Mouse (Mus musculus) liver (tissue): ENCODE results near the gene Pts.

ENCODE experiments used
- DNase-seq: peaks from one replicate; pipeline ENCODE4 v3.0.0-alpha.2; 2020; ENCODE audit warnings: mixed read lengths

Gene Pts

DNA sequence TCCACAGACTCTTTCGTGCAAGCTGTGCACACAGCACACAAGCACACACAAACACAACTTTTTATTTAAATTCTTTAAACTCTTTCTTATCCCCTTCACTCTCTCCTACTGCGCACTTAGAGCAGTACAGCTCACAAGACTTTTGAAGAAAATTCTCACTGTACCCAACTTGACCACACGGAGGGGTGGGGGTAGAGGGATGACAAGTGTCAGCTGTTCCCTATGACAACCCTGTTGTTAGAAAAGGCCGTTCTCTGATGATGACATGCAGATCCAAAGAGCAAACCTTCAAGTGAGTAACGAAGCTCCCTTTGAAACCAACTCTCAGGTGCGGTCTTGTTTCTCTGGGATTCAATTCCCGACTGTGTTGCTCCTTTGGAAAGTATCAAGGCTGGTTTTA is 664 bp downstream of the Pts start:
- no peak for DNase-seq

GRCm38 (mm10) chr9:50525585-50525984 is 2.9 kb downstream of the Pts start:
- DNase-seq = no peak

DNA sequence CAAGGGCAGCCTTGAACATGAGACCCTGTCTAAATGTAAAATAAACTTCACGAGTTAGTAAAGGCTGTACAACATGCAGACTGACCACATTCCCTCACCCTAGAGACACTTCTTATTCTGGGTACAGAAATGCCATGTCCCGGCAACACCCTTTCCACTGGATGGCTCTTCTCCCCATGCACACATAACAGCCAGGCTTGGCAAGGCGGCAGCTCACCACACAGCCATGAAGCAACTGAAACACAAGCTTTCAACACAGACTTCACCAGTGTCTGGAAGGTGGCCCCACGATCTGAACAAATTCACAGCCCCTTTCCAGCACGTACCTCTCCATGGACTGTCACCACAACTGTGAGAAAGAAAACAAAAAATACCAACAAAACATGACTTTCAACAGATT is 3.6 kb downstream of the Pts start:
- DNase-seq = no peak

DNA sequence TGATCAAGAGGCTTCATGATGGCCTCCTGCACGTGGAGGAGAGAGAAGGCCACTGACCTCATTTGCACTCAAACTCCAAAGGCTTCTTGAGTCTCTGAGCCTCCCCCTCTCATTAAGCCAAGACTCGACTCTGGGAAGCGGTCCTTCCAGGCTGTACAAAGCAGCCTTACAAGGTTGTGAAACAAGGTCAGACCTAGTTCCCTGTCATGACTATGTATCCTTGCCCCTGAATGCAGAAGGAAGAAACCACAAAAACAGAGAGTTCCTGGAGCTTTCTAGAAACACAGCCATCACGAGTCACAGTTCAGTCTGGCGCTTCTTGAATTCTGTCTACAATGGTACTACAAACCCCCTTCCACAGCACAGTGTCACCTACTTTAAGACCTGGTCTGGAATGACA is 6.0 kb downstream of the Pts start:
- DNase-seq = no peak

DNA sequence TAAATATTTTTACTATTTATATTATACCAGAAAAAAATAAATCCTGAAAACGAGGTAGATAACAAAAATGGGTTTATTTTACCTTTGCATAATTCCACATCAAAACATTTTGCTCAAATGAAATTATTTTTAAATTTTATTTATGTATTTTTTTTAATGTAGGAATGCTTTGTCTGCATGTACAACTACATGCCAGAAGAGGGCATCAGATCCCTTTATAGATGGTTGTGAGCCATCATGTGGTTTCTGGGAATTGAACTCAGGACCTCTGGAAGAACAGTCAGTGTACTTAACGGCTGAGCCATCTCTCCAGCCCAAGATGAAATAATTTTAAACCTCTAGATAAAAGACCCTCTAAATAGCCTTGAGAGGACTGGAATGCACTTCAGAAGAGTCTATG is 7.0 kb downstream of the Pts start:
- DNase-seq = no peak

DNA sequence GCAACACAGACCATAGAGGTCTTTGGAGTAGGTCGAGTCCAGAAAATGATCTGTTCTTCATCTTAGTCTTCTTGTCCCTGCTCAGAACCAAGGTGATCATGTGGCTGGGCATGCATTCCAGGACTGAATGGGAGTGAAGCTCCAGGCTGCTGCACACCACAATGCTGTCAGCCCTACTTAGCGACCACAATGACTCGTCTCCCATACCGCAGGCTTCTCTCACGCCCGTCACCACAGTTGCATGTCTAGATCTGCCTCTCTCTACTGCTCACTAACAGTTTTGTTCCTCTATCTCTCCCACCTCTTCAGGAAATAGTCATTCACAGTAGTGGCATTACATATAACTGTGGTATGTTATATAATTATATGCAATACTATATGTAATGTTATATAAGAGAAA is 7.8 kb downstream of the Pts start:
- no peak for DNase-seq

- no peak for DNase-seq
These were observed 9.7 kb downstream of the Pts start for GRCm38 (mm10) chr9:50518781-50519180.

DNA sequence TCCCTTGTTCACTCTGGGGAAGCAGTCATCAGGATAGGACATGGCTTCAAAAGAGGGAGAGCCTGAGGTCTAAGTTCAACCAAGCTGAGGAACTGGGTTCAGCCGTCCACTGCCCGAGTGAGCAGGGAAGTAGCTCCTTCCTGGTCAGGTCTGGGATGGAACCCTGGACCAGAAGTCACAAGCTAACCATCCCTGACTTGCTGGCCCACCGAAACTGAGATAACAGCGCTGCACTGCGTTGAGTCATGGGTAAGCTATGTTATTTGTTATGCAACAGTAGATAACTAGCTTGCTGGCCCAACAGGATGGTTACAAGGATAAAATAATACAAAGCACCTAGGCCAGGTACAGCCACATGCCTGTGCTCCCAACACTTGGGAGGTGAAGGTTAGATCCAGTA is 13.1 kb downstream of the Pts start:
- no peak for DNase-seq

GRCm38 (mm10) chr9:50507570-50507969 is 21.0 kb downstream of the Pts start:
- no peak for DNase-seq

GRCm38 (mm10) chr9:50505405-50505804 is 23.1 kb downstream of the Pts start:
- no peak for DNase-seq

DNA sequence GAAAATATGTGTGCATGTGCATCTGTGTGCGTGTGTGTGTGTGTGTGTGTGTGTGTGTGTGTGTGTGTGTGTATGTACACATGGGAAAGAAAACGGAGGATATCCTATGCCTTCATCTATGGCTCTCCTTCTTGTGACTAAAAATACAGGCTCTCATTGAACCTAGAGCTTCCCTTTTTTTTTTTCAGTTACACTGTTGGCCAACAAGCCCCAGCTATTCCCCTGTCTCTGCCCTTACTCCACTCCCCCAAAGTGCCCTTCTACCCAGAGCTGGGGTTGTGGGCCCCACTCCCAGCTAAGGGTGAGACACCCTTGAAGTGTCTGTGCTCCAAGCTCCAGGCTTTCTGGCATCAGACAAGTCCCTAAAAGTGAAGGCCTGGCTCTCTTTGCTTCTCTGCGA is 25.6 kb downstream of the Pts start:
- DNase-seq = no peak

GRCm38 (mm10) chr9:50500974-50501501 is 27.5 kb downstream of the Pts start:
- peak; percentile 62 for DNase-seq

DNA sequence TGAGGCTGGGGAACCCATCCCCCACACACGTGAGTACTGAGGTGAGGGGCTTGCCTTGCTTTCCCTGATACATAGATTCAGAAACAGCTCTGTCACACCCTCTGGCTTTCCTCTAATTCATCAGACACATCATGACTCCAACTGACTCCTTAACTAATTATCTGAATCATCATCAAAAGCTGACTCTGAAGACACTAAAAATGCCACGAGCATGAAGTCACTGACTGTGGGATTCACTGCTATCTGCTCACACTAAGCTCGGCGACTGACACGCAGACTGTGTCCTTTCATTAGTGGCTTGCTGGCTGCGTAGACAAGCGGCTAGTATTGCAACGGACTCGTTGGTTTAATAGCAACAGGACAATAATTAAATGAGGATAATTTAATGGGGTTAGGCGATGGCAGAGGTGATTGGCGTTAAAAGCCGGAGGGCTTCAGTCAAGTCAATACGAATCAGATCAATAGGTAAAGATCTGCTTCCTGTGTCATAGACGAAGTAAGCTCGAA is 28.0 kb downstream of the Pts start:
- no peak for DNase-seq

DNA sequence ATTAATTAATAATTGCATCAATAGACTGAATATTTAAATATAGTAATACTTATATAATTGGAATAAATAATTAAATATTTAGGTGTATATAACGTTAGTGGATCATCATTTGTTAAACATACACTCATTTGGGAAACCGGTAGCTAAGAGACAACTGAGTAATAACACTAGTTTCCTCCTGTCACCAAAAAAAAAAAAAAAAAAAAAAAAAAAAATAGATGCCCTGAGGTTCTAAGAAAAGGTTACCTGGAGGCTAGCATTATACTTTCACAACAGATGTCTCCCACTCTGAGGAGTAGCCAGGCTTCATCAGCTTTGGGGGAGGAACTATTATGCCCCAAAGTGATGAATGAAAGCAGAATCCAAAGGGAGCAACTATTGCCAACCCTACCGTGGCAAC is 28.7 kb downstream of the Pts start:
- DNase-seq = no peak

DNA sequence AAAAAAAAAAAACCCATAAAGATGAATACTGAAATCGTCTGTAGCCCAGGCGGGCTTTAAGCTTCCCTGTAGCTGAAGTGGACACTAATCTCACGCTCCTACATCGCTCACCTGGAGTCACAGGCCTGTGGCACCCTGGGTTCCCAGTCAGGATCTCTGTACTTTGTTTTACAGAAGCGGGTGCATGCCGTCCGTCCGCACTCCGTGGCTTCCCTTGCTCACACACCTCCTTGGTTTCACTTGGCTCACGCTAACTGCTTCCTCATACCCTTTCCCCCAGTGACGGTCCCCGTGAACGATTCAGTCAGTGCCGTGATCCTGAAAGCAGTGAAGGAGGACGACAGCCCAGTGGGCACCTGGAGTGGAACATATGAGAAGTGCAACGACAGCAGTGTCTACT is 29.7 kb downstream of the Pts start:
- no peak for DNase-seq

DNA sequence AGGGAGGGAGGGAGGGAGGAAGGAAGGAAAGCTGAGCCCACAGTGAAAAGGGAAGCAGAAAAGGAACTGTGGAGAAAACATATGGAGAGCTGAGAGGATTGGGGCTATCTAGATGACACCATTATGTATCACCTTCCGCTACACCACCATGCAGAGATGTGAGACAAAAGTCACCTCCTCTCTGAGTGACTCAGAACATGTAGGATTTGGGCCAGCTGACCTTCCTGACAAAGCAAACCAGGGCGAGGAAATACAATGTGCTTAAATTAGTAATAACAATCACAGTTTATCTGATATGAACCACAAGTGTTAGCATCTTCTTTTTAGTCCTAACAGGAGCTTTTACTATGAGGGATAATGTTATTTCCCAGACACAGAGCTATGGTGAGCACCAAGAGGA is 31.0 kb downstream of the Pts start:
- DNase-seq = no peak

- DNase-seq = no peak
These were observed 31.4 kb downstream of the Pts start for GRCm38 (mm10) chr9:50497076-50497475.

DNA sequence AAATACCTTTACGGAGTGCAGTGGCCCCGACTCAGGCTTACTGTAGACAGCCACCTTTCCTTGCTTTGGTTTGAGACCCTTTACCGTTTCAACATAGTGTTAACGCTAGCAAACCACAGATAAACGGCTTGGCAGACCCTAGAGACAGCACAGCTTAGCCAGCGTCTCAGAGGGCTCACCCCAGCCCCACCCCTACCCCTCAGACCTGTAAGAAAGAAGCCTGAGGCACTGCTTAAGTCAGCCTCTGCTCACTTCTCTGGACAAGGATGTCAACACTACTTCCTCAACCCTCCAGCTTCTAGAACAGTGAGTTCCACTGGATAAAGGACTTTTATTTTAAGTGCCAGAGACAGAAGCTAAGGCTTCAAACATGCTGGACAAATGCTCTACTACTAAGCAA is 32.0 kb downstream of the Pts start:
- DNase-seq = no peak

GRCm38 (mm10) chr9:50496151-50496505 is 32.4 kb downstream of the Pts start:
- peak; percentile 28 for DNase-seq

DNA sequence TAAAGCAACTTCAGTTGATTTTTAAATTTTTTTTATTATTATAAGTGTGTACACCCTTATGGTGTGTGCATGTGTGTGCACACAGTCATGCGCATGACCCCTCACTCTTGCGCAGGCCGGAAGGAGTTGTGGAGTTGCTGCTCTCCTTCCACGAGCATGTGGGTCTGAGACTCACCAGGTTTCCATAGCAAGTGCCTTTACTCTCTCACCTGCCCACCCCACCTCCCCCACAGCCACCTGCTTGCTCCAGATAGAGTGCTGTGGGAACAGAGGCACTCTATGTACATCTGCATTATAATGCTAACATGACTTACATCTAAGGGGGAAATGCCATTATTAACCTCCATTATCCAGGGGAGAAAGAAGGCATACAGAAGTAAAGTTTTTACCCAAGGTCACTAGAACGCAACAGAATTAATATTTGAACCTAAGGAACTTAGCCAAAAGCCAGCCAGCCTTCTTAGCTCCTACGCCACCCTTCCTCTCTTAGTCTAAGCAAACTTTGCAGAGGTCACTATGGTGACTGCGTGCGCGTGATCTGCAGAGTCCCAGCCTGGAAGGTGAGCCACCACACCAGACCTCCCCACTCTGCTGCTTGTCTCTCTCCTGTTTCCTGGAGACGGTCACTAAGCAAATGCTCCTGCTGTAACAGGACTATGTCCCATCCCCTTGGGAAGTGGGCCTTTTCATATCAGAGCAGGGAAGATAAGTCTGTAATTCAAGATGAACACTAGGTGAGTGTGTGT is 32.9 kb downstream of the Pts start:
- DNase-seq = no peak

- no peak for DNase-seq
These were observed 34.2 kb downstream of the Pts start, which contains the start of gene Plet1 for GRCm38 (mm10) chr9:50494311-50494710. Gene Plet1, plus strand, starts transcription at chr9:50494525.

GRCm38 (mm10) chr9:50493777-50494176 is 34.7 kb downstream of the Pts start:
- no peak for DNase-seq

DNA sequence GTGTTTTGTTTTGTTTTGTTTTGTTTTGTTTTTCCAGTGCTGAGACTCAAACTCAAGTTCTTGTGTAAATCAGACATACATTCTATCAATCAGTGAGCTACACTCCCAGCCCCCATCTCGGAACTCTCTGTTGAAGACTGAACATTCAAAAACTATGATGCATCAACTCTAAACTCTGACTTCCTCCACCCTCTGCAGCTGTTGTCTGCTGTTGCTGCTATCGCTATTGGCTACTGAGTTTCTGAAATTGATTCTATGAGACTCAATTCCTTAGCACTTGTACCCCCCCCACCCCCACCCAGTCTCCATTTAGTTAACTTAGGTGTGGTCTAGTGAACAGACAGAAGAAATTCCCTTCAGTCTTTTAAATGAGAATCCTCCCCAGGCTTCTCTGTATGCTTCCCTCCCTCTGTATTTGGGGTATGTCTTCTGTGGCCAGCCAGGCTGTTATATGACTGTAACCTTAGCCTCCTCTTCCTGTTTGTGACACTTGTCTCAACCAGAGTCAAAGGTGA is 36.9 kb downstream of the Pts start:
- no peak for DNase-seq

DNA sequence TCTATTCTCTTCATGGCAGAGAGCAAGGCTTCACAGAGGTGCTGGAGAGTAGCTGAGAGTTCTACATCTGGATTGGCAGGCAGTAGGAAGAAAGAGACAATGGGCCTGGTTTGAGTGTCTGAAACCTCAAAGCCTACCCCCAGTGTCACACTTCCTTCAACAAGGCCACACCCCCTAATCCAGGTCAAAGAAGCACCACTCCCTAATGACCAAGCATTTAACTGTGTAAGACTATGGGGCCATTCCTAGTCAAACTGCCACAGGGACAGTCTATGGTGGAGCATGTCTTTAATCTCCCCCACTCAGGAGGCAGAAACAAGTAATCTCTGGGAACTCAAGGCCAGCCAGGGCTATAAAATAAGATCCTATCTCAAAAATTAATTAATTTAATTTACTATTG is 37.7 kb downstream of the Pts start:
- no peak for DNase-seq

- no peak for DNase-seq
These were observed 43.0 kb downstream of the Pts start for GRCm38 (mm10) chr9:50485521-50485920.
